Mouse (Mus musculus) cerebellum, postnatal 10 days (tissue): ENCODE results near the gene Srprb.
"Not testable (repeated sequence)": the region's sequence is repeated elsewhere in the genome, so short reads cannot be mapped to it uniquely, and the experiment has no call there.

Experiments
- DNase-seq, 2 experiments: peaks; one replicate each; pipeline ENCODE4 v3.0.0; 2021; ENCODE audit warnings: mixed read lengths in 2 of 2

Srprb gene

DNA sequence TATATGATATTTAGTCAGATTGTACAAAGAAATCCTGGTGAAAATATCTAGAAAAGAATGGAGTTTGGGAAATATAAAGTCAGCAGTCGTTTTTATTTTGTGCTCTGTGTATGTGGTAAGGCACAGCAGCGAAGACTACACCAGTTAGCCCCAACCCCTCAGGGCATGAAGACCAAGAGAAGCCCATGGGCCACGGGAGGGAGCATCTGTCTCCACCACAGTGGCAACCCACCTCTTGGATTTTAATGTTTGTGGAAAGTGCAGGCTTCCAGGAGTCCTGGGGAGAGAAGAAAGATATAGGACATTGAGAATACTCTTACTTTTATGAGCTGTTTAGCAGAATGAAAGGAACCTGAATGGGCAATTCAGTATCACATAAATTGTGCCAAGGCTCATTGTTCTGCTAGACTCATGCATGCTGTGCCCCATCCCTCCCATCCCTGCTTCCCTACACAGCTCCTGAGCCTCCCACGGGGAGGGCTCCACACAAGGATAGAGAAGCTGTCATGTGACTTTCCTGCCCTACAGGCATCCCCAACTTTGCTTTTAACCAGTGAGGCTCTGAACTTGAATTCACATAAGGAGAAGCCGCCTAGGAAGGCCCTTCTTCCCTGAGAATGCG, 7.0 kb upstream of the Srprb start:
- DNase-seq = no peak

DNA sequence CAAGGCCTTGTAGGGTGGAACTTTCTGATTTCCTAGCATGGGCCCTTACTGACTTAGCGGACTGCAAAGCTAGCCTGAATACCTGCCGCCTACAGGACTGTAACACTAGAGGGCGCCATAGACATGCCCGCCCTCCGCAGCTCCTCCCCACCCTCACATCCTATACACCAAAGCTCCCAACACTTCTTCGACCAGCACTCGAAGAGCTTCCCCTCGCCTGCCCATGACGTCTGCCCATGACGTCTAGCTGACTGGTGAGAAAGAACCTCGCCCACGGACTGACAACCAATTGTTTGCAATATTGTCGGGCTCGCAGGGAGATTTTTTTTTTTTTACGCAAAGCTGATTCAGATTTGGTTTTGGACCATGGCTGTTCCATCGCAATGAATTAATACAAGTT, 5.9 kb upstream of the Srprb start:
- peak; percentile 83 to 85 for DNase-seq

DNA sequence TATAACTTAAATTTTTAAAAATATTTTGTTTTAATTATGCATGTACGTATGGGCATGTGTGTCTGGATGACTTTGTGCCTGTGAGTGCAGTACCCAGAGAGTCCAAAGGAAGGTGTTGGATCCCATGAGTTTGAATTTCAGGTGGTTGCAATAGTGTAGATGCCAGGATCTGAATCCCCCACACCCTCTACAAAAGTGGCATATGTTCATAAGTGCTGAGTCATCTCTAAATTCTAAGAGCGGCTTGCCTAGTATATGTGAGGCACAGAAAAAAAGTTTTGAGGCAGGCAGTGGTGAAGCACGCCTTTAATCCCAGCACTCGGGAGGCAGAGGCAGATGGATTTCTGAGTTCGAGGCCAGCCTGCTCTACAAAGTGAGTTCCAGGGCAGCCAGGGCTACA, 3.8 kb upstream of the Srprb start:
- no peak for DNase-seq

DNA sequence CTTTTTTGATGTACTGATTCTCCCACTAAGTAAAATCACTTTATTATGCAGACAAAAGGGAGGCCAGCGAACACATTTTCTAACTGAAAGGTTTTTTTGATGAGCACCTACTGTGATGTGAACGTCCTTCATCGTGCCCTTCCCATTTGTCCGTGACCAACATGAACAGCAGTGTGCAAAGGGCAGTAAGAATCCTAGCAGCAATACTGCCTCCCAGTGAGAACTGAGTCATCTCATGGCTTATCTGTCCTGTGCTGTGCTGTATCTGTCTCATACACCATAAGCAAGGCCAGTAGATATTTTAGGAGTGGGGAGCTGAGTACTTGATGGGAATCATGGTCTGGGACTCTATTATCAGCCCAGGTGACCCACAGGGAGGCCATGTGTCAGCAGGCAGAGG, 13.5 kb downstream of the Srprb start:
- DNase-seq = no peak

DNA sequence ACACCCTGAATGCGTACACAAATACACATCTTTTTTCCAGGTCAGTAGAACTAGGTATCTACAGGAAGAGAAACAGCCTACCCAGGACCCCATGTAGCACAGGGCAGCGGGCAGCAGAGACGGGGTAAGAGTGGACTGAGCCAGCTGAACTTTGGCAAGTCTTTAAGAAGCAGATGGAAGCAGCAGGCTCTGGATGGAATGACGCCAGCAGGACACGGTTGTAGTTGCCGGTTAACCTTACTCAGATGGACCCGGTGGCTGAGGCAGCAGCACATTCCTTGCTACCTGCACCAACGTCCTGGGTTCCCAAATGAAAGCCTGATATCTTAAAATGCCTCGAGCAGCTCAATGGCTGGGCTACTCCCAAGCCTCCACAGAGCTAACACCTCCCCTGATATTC, 15.2 kb downstream of the Srprb start:
- DNase-seq = peak; percentile 95 to 96

DNA sequence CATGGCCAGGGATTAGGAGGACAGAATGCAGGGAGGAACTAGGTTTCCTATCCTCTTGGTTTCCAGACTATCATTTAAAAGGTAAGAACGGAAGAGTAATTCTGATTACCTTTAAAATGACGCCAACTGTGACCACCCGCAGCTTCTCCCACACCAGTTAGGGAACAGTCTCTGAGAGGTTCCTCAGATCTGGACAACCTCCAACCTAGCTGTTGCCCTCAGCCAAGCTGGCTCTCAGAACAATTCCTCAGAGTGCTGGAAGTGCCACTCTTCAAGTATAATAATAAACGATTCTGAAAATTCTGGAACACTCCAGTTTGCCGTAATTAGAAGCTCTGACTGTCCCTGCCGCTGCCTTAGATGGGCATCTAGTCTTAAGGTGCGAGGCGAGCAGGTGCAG, 16.0 kb downstream of the Srprb start:
- DNase-seq = peak; percentile 70 to 71

DNA sequence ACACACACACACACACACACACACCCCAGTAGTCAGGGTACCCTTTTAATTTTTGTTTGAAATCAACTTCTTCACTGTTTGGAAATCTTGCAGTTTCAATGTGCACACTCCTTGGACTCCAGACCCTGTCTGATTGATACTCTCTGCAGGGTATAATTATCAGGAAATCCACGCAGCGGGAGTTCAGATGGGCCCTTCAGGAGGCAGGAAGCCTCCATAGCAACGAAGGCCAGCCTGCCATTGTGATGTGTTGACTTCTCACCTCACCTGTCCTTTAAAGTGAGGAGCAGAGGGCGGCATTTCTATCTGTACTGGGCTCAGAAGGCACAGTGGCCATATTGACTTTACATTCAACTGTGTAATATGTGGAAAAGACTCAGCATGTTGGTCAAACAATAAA, 17.1 kb downstream of the Srprb start:
- DNase-seq = peak in 1 of 2 experiments; percentile 8

DNA sequence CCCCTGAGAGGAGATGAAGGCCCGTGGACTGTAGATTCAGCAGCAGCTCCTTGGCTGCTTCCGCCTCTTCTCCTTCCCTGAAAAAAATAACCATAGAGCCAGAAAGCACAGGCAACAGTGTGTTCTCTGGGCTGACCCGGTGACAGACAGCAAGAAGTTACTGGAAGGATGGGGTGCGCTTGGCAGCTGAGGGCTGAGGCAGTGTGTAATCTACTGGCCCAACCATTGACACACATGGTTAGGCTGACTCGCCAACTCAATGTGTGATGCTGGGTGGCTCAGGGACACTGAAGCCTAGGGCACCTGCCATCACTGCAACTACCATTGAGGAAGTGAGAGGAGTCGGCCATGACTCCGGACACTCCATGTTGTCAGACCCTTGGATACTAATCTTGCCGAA, 20.1 kb downstream of the Srprb start:
- DNase-seq = no peak

DNA sequence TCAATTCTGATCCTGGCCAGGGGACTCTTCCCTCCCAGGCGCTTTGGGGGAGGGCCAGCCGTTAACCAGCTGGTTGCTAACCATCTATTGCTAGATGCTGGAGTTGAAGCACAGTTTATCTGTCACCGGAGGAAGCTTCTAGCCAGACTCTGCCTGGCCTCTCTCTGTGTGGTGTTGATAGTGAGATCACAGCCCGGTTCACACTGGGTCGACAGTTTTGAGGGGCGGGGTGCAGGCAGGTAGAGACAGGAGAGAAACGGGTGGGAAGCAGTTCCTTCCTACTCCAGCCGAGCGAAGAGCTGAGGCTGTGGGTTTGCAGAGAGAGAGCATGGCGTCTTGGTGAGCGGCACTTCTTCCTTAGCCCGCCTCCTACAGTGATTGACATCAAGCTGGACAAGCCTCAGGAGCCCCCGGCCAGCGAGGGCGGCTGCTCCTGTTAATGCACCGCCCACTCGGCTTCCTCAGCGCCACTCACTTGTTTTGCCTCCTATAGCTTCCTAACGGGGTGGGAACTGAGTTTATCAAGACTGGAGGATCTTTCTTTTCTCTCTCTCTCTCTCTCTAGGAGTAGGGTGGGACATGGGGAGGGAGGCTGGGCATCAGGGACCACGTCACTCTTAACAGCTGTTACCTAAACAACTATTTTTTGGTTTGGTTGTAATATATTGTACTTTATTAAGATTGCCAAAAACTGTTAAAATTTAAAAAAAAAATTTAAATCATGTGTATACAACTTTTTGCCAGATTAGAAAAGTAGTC, 21.0 kb downstream of the Srprb start:
- peak; percentile 73 to 82 for DNase-seq

DNA sequence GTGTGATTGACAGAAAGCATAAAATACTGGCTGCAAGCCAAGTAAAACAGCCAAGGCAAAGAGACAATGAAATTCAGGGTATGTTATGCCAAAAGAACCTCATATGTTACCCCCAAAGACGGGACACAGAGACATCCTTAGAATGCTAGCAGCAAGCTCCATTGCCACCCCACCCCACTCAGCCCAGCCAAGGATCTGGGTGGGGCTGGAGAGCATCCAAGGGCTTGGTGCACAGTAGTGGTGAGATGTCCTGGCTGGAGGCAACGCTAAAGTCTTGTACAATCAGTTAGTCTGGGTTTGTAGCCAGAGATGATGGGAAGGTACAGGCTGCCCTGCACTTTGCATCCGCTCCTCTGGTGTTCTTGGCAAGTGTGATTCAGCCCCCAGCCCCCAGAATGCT, 21.6 kb downstream of the Srprb start:
- peak; percentile 76 to 84 for DNase-seq

DNA sequence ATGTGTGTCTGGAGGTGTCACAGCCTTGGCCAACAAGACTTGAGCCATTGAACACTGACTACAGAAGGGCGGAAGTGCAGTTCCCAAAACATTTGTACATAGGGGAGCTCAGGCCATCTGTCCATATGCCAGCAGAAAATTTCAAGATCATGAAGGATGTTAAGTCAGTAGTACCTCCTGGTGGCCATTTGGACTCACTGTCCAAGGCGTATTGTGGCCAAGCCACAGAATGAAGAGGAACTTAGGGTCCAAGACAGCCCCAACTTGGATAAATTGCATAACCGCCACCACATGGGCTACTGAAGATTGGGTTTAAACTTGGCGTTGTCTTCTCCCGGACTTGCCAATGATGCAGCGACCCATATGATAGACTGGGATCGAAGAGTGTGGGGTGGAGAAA, 26.2 kb downstream of the Srprb start:
- DNase-seq = no peak

DNA sequence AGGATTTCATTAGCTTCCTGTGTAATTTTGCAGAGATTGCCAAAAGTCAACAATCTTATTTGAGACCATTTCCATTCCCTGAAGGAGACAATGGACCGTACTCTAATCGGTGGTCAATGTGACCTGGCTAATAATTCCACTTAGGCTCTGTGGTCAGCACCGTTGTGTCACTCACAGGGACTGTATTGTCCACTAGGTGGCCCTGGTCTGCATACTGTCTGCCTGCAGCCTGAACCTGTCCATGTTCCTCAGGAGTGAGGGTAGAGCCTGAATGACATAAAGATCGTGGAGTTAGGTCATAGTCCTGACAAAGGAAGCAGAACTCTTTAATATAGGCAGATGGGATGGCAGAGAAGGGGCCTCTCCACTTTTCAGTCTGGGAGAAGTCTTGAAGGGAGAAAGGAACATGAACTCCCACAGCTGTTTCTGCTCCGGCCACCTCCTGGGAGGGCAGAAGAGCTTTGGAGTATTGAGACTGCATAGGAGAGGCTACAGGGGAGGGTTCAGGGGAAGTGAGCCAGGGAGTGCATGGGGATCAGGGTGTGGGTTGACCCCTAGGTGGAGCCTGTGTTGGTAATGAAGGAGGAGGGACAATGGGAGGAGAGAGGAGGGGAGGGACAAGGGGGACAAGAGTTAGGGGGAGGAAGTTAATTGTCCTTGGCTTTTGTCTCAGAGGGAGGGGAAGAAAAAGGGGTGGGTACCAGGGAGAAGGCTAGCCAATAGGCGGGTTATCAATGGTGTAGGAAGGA, 27.0 kb downstream of the Srprb start:
- DNase-seq = peak; percentile 62 to 69

DNA sequence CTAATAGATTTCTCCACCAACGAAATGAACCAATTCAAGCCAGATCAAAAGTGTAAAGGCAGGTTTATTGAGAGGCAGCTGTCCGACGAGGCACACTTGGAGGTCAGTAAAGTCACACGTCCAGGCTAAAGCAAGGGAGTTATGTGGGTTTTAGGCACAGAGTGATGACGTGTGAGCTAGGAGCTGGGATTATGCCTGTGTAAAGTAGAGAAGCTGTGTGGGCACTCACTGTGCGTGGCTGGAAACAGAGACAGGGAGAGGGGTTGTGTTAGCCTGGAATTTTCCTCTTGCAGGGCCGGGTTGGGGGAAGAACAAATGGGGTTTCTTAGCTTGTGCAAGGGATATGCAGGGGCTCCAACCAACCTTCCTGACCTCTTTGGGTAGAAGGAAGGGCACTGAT, 33.2 kb downstream of the Srprb start:
- DNase-seq = no peak

DNA sequence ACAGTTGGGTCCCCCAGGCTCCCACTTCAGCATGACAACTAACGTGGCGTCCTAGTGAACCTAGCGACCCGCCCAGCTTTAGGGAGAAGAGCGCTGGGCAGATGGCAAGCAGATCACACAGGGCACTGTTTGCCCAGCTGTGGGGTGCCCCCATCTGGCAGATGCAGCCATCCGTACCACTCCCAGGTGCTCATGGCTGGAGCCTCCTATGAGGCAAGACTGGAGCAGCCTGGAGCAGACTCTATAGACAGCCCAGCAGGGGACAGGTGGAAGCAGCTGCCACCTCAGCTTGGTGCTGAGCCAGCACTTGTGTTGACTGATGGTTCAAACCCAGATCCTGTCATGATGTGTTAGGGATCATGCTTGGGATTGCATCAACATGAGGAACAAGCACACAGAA, 33.9 kb downstream of the Srprb start:
- DNase-seq = peak; percentile 84 to 88

DNA sequence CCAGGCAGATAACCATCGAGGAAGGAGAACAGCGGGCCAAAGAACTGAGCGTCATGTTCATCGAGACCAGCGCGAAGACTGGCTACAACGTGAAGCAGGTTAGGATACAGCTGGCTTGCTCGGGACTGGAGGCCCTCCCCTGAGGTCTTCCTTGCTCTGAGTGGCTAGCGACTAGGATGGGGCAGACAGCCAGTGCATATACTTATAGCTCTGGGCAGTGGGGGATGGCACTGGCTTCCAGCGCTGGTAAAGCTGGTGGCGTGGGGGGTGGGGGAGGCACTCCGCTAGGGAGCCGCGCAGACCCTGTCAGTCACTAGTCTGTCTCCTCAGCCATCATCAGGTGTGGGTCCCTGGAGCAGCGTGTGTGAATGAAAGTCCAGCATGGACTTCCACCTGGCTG, 38.1 kb downstream of the Srprb start:
- peak in 1 of 2 experiments; percentile 57 for DNase-seq

DNA sequence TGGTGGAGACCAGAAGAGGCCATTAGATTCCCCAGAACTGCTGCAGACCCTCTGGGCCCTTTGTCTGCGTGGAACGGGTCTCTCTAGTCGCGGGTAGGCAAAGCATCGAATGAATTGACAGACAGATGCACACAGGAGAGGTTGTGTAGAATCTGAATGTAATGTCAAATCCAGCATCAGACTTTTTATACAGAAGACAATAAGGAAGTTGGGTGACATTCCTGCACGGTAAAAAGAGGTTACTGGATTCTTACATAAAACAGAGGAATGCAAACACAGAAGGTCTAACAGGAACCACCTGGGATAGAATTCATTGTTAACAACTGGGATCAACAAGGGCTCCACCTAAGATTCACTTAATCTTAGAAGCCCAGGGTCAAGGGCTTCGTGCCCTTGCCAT, 46.8 kb downstream of the Srprb start:
- DNase-seq = not testable (repeated sequence)

DNA sequence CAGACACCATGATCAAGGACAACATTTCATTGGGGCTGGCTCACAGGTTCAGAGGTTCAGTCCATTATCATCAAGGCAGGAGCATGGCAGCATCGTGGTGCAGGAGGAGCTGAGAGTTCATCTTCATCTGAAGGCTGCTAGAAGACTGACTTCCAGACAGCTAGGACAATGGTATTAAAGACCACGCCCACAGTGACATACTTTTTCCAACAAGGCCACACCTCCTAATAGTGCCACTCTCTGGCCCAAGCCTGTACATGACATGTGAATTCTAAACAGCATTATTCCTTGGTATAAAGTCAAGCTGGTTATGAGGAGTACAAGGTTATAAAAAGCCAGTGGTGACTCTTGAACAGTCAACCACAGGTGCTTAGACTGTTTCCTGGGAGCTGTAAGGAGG, 47.4 kb downstream of the Srprb start:
- DNase-seq = no peak

DNA sequence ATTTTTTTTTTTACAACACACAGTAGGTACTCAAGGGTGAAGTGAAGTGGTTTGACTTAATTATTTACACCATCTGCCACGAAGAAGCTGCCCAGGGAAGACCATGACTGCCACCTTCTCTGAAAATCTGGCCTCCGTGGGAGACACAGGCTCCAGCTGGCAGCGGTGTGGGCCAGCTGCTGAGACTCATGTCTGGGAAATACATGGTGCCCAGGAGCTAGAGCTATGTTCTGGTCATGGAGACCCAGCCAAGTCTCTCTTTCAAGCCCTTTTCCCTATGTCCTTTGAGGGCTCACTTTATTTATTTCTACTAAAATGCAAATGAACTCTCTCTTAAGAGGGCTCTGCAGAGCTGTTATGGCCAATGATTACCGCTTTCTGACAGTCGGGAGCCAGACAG, 48.7 kb downstream of the Srprb start:
- DNase-seq = peak; percentile 86 to 90

DNA sequence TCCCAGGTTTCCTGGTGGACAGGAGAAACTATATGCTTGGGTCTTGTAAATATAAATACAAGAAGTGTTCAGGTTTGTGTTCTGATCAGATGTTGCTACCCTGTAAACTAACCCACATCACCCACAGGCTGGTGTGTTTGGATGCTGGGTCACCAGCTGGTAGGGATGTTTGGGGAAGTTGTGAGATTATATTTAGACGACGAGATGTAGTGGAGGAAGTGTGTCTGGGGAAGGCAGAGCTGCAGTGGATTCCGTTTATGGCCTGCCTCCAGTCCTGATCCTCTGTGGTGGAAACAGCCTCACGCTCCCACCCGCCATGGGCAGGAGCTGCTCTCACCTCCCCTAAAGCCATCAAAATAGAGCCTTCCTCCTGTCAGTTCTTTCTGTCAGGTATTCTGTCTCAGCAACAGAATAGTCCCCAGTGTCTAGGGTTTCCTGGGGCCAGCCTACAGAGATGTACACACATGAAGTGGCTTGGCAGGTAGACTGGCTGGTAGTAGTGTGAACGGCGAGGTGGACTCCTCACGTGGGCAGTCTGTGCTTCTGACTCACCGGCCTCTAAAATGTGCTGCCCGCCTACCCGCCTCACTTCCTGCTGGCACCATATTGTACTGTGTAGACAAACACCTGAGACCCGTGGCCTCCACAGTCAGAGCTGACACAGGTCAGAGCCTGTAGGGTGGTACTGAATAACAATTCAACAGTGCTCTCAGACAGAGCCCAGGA, 52.7 kb downstream of the Srprb start:
- DNase-seq = no peak

DNA sequence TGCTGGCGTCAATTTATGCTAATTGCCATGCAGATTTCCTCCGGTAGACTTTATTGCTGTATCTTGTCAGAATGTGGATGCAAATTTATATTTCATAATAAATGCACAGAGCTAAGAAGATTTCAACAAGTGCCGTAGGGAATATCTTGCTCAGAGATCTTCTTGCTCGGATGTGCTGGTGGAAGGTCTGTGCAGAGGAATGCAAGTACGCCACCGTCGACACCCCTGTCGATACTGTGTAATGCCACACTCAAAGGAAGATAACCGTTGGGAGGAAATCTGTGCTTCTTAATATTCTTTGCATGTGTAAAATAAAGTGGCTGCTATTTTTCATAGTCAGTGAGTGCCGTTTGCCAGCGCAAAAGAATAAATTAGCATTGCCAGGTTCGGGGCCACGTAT, 54.8 kb downstream of the Srprb start:
- DNase-seq = no peak

DNA sequence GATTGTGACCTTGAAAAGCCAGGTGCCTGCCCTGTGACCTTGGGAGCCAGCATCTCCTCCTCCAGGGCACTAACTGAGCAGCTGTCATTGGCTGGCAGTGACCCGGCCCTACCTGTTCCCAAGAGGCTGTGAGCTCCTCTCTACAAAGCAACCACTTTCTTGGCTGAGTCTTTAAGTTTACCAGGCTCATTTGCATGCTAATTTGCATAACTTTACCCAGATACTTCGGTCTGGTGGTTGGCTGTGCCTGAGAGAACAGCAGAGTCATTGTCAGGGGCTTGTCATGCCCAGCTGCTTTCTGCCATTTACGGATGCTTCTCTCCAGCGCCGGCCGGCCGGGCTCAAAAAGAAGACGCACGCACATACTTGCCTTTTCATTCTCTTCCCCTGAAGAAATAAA, 55.2 kb downstream of the Srprb start:
- no peak for DNase-seq

DNA sequence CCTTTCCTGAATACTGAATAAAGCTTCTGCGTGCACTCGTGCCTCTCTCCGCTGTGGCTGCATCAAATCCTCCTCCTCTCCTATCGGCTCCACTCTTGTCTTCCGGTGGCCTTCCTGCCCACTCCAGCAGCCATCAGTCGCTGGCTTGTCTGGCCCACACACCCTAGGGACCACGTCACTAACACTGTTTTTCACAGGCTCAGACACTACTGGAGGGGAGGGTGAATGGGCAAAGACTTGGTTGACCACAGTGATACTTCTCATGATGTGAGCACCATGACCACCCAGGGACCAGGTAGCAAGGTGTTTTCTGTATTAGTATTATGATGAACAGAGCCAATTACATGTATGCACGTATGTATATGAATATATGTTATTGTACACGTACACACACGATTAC, 55.7 kb downstream of the Srprb start:
- no peak for DNase-seq

DNA sequence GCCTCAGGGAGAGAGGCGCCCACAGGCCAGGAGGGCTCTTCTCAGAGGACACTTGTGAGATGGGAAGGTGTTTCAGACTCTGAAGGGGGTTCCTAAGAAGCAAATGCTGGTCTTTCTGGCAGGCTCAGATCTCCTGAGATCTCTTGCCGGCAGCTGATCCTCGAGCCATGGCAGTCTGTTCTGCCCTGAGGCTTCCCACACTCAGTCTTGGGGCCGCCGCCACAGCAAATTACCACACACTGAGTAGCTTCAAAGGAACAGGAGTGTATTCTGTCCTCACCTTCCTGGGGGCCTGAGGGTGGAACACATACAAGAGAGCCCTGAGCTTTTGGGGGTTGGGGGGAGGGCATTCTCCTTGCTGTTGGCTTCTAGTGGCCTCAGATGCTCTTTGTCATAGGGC, 56.6 kb downstream of the Srprb start:
- DNase-seq = peak; percentile 42 to 44
